In genomic region chr15:102511285-102511833, GRCm38 (mm10) we compare ENCODE assay signal across 9 mouse cellular contexts. TPM values are rescaled to one million over a fixed set of nuclear protein-coding genes. Genes with fewer than 3 reads are reported as not detected.
DNase-seq lines count a peak whose midpoint lies in the region; ATAC-seq lines count a peak whose summit lies in the region.
"Had no signal": no experiment of that assay in that cellular context is flagged by ENCODE, and none has a peak within 500 bp of the region (broad histone marks: within the 10 kb centered on the region; RNA-seq: fewer than 3 reads in every experiment).

No protein-coding gene starts in this region.

- peak overlapping the region; percentile 88 for H3K27ac ChIP-seq in kidney, embryonic 15.5 days
- H3K27ac ChIP-seq in embryonic facial prominence, embryonic 10.5 days (replicated peaks): peak overlapping the region; percentile 88
- peak overlapping the region; percentile 69 for H3K27ac ChIP-seq in intestine, embryonic 14.5 days (ENCODE audit: low read depth)
- peak overlapping the region; percentile 78 for H3K27ac ChIP-seq in neural tube, embryonic 11.5 days (ENCODE audit: low read depth, low read length)

- peaks cover 61% of the 10 kb centered on the region for H3K4me1 ChIP-seq in kidney, embryonic 15.5 days
- peaks cover 52% of the 10 kb centered on the region for H3K4me1 ChIP-seq in embryonic facial prominence, embryonic 10.5 days
- H3K4me1 ChIP-seq in intestine, embryonic 14.5 days (replicated peaks; ENCODE audit: control insufficient read depth, insufficient read depth, low read length): peaks cover 28% of the 10 kb centered on the region
- H3K4me1 ChIP-seq in neural tube, embryonic 11.5 days (ENCODE audit: control insufficient read depth, insufficient read depth, low read length): peaks cover 39% of the 10 kb centered on the region

- H3K27me3 ChIP-seq in kidney, embryonic 15.5 days: no peaks in the 10 kb centered on the region
- no peaks in the 10 kb centered on the region for H3K27me3 ChIP-seq in embryonic facial prominence, embryonic 10.5 days (replicated peaks; ENCODE audit: low read depth, poor library complexity, severe bottlenecking)
- no peaks in the 10 kb centered on the region for H3K27me3 ChIP-seq in intestine, embryonic 14.5 days (replicated peaks; ENCODE audit: control insufficient read depth, insufficient read depth, low read length)
- no peaks in the 10 kb centered on the region for H3K27me3 ChIP-seq in neural tube, embryonic 11.5 days (ENCODE audit: control insufficient read depth, insufficient read depth, low read length)
- H3K27me3 ChIP-seq: Patski had no signal

- H3K36me3 ChIP-seq in kidney, embryonic 15.5 days: peaks cover 7% of the 10 kb centered on the region; the same call in 1 of the 2 replicates
- H3K36me3 ChIP-seq in embryonic facial prominence, embryonic 10.5 days (replicated peaks): peaks cover 22% of the 10 kb centered on the region
- H3K36me3 ChIP-seq in intestine, embryonic 14.5 days (ENCODE audit: control insufficient read depth, insufficient read depth, low read length): 0 out of 2 replicates have a peak, but pooled peaks cover 12% of the 10 kb centered on the region
- no peaks in the 10 kb centered on the region for H3K36me3 ChIP-seq in neural tube, embryonic 11.5 days (ENCODE audit: control insufficient read depth, insufficient read depth, low read length)

- DNase-seq in kidney, postnatal 36 days: no peak
- DNase-seq in embryonic facial prominence, embryonic 10.5 days (ENCODE audit: low spot score): peak; percentile 69
- DNase-seq in intestine, embryonic 14.5 days (ENCODE audit: low spot score): no peak
- DNase-seq in neural tube, embryonic 11.5 days (ENCODE audit: low spot score): peak; percentile 59
- no peak for DNase-seq in c-Kit-positive CD71-positive TER-119-positive erythroid progenitor cells, embryonic 14.5 days (ENCODE audit: low spot score)
- DNase-seq in right cerebral cortex, postnatal 25 days: no peak

- H3K4me2 ChIP-seq in kidney, embryonic 15.5 days: peak overlapping the region; percentile 88
- H3K4me2 ChIP-seq in intestine, embryonic 14.5 days (ENCODE audit: low read length): peak overlapping the region; percentile 63
- H3K4me2 ChIP-seq in neural tube, embryonic 11.5 days (ENCODE audit: low read depth): peak overlapping the region; percentile 96

- no peak overlapping the region for H3K9ac ChIP-seq in kidney, embryonic 15.5 days
- no peak overlapping the region for H3K9ac ChIP-seq in intestine, embryonic 14.5 days (ENCODE audit: low read length)
- peak overlapping the region; percentile 18 for H3K9ac ChIP-seq in neural tube, embryonic 11.5 days (ENCODE audit: low read length)

- no peaks in the 10 kb centered on the region for H3K9me3 ChIP-seq in kidney, embryonic 15.5 days (replicated peaks)
- no peaks in the 10 kb centered on the region for H3K9me3 ChIP-seq in embryonic facial prominence, embryonic 10.5 days
- H3K9me3 ChIP-seq in intestine, embryonic 14.5 days (ENCODE audit: control insufficient read depth, low read length): no peaks in the 10 kb centered on the region
- H3K9me3 ChIP-seq in neural tube, embryonic 11.5 days (ENCODE audit: control insufficient read depth, low read length): no peaks in the 10 kb centered on the region

- WGBS in kidney, embryonic 15.5 days: 9% methylated on average over 6 of the region's 6 CpGs
- 3% methylated on average over 6 of the region's 6 CpGs for WGBS in embryonic facial prominence, embryonic 10.5 days
- WGBS in intestine, embryonic 14.5 days: 25% methylated on average over 6 of the region's 6 CpGs
- WGBS in neural tube, embryonic 11.5 days: 7% methylated on average over 6 of the region's 6 CpGs

- ATAC-seq in kidney, embryonic 15.5 days (replicated peaks; ENCODE audit: low FRiP score): no peak; the same call in 1 of the 2 replicates
- no peak for ATAC-seq in intestine, embryonic 14.5 days (replicated peaks; ENCODE audit: low FRiP score, low TSS enrichment, low read depth)
- ATAC-seq in neural tube, embryonic 11.5 days (ENCODE audit: insufficient read depth, low FRiP score, low TSS enrichment): peak; percentile 28
- no peak for ATAC-seq in CD4-positive, CD25-positive, alpha-beta regulatory T cell, adult 4 months

- H3K4me3 ChIP-seq in kidney, embryonic 15.5 days (replicated peaks): peak overlapping the region; percentile 63
- H3K4me3 ChIP-seq in embryonic facial prominence, embryonic 10.5 days: peak overlapping the region; percentile 73
- H3K4me3 ChIP-seq in intestine, embryonic 14.5 days (ENCODE audit: low read depth, low read length): 0 out of 2 replicates have a peak overlapping the region, but pooled peaks have one; percentile 55
- H3K4me3 ChIP-seq in neural tube, embryonic 11.5 days (ENCODE audit: low read depth, low read length): peak overlapping the region; percentile 61

RNA-seq across cellular contexts. Expression of gene Map3k12, which starts 5.5 kb away (rescaled TPM):
- polyA plus RNA-seq in kidney, embryonic 15.5 days (2015; fragmentation: Nextera tagmentation; extraction: Ambion mirVana): 15.3 and 19.7 TPM in 2 replicates
- polyA plus RNA-seq in embryonic facial prominence, embryonic 10.5 days (2016; fragmentation: Nextera tagmentation; extraction: Ambion mirVana): 29.1 and 32.3 TPM in 2 replicates
- 13.5 and 14.9 TPM in 2 replicates for polyA plus RNA-seq in intestine, embryonic 14.5 days (2014; fragmentation: Nextera tagmentation; extraction: Ambion mirVana)
- polyA plus RNA-seq in neural tube, embryonic 11.5 days (2014; fragmentation: Nextera tagmentation; extraction: Ambion mirVana): 24.8 and 26.1 TPM in 2 replicates
- 1 to 10 TPM; 6.8 to 8.1 TPM for polyA plus RNA-seq in CD4-positive, CD25-positive, alpha-beta regulatory T cell, adult 4 months (2017; shearing (Covaris generic))

RNA-seq across cellular contexts. Expression of gene Tarbp2, which starts 6.6 kb away (rescaled TPM):
- 89.9 and 92.0 TPM in 2 replicates for polyA plus RNA-seq in kidney, embryonic 15.5 days (2015; fragmentation: Nextera tagmentation; extraction: Ambion mirVana)
- 140 and 143 TPM in 2 replicates for polyA plus RNA-seq in embryonic facial prominence, embryonic 10.5 days (2016; fragmentation: Nextera tagmentation; extraction: Ambion mirVana)
- 105 TPM in 2 replicates for polyA plus RNA-seq in intestine, embryonic 14.5 days (2014; fragmentation: Nextera tagmentation; extraction: Ambion mirVana)
- polyA plus RNA-seq in neural tube, embryonic 11.5 days (2014; fragmentation: Nextera tagmentation; extraction: Ambion mirVana): 103 and 105 TPM in 2 replicates
- 10 to 100 TPM; 24.9 to 41.9 TPM for polyA plus RNA-seq in CD4-positive, CD25-positive, alpha-beta regulatory T cell, adult 4 months (2017; shearing (Covaris generic))

RNA-seq across cellular contexts. Expression of gene Gm10337, which starts 7.8 kb away (rescaled TPM):
- 2.8 and 5.5 TPM in 2 replicates for polyA plus RNA-seq in kidney, embryonic 15.5 days (2015; fragmentation: Nextera tagmentation; extraction: Ambion mirVana)
- polyA plus RNA-seq in embryonic facial prominence, embryonic 10.5 days (2016; fragmentation: Nextera tagmentation; extraction: Ambion mirVana): 7.6 TPM in 1 of 2 replicates, not detected in the other
- 3.4 TPM in 1 of 2 replicates, not detected in the other for polyA plus RNA-seq in intestine, embryonic 14.5 days (2014; fragmentation: Nextera tagmentation; extraction: Ambion mirVana)
- 4.1 and 10.3 TPM in 2 replicates for polyA plus RNA-seq in neural tube, embryonic 11.5 days (2014; fragmentation: Nextera tagmentation; extraction: Ambion mirVana)
- not detected for polyA plus RNA-seq in CD4-positive, CD25-positive, alpha-beta regulatory T cell, adult 4 months (2017; shearing (Covaris generic))

RNA-seq across cellular contexts. Expression of gene Npff, which starts 13.4 kb away (rescaled TPM):
- 2.4 and 3.4 TPM in 2 replicates for polyA plus RNA-seq in kidney, embryonic 15.5 days (2015; fragmentation: Nextera tagmentation; extraction: Ambion mirVana)
- polyA plus RNA-seq in embryonic facial prominence, embryonic 10.5 days (2016; fragmentation: Nextera tagmentation; extraction: Ambion mirVana): 1.8 and 2.8 TPM in 2 replicates
- 1.5 and 2.2 TPM in 2 replicates for polyA plus RNA-seq in intestine, embryonic 14.5 days (2014; fragmentation: Nextera tagmentation; extraction: Ambion mirVana)
- polyA plus RNA-seq in neural tube, embryonic 11.5 days (2014; fragmentation: Nextera tagmentation; extraction: Ambion mirVana): 3.0 and 3.4 TPM in 2 replicates
- polyA plus RNA-seq in CD4-positive, CD25-positive, alpha-beta regulatory T cell, adult 4 months (2017; shearing (Covaris generic)): 1 to 10 TPM; 4.6 to 5.5 TPM

RNA-seq across cellular contexts. Expression of gene Pcbp2, which starts 41.0 kb away (rescaled TPM):
- 210 and 217 TPM in 2 replicates for polyA plus RNA-seq in kidney, embryonic 15.5 days (2015; fragmentation: Nextera tagmentation; extraction: Ambion mirVana)
- 206 and 217 TPM in 2 replicates for polyA plus RNA-seq in embryonic facial prominence, embryonic 10.5 days (2016; fragmentation: Nextera tagmentation; extraction: Ambion mirVana)
- polyA plus RNA-seq in intestine, embryonic 14.5 days (2014; fragmentation: Nextera tagmentation; extraction: Ambion mirVana): 275 and 289 TPM in 2 replicates
- polyA plus RNA-seq in neural tube, embryonic 11.5 days (2014; fragmentation: Nextera tagmentation; extraction: Ambion mirVana): 220 and 232 TPM in 2 replicates
- 100 to 1,000 TPM; 198 to 220 TPM for polyA plus RNA-seq in CD4-positive, CD25-positive, alpha-beta regulatory T cell, adult 4 months (2017; shearing (Covaris generic))

Comparison
In these comparisons a context has a peak if more than half of its experiments do, and no peak if none do; other contexts are left out.
1. DNase-seq: peak in embryonic facial prominence, embryonic 10.5 days (single experiment) and neural tube, embryonic 11.5 days (single experiment); none in kidney, postnatal 36 days (0 of 2), intestine, embryonic 14.5 days (single experiment), c-Kit-positive CD71-positive TER-119-positive erythroid progenitor cells, embryonic 14.5 days (single experiment) and right cerebral cortex, postnatal 25 days (single experiment).
2. Peak in every context shown above with its lines, with median percentiles within 50 percentile points of each other: H3K27ac ChIP-seq, H3K4me2 ChIP-seq and H3K4me3 ChIP-seq.